Mouse (Mus musculus) 3134 (cell line): Measurements from ENCODE around the gene Dcun1d2.

Experiments used
- DNase-seq: peaks from one replicate; pipeline ENCODE4 v3.0.0-alpha.2; 2011; ENCODE audit warnings: low spot score; ENCODE audit not compliant: insufficient read length; ENCODE audit errors: extremely low read depth

Dcun1d2 gene

GRCm38 (mm10) chr8:13263376-13263775 is 24.6 kb downstream of the Dcun1d2 start:
- DNase-seq, result no peak

- peak; percentile 26 for DNase-seq
Observed at GRCm38 (mm10) chr8:13254019-13254418, 33.9 kb downstream of the Dcun1d2 start, which contains the start of gene Adprhl1. Gene Adprhl1, minus strand, starts transcription at chr8:13254162.

- DNase-seq, result no peak
Observed at GRCm38 (mm10) chr8:13253413-13253812, 34.5 kb downstream of the Dcun1d2 start.

- no peak for DNase-seq
Observed at GRCm38 (mm10) chr8:13252837-13253236, 35.1 kb downstream of the Dcun1d2 start.

GRCm38 (mm10) chr8:13244343-13244880 is 43.5 kb downstream of the Dcun1d2 start:
- DNase-seq, result no peak

GRCm38 (mm10) chr8:13242985-13243870 is 44.7 kb downstream of the Dcun1d2 start:
- DNase-seq, result no peak

GRCm38 (mm10) chr8:13240691-13241090 is 47.2 kb downstream of the Dcun1d2 start:
- no peak for DNase-seq

- no peak for DNase-seq
Observed at GRCm38 (mm10) chr8:13240055-13240454, 47.9 kb downstream of the Dcun1d2 start.

GRCm38 (mm10) chr8:13234803-13235202 is 53.1 kb downstream of the Dcun1d2 start:
- DNase-seq, result no peak

GRCm38 (mm10) chr8:13230471-13230870 is 57.5 kb downstream of the Dcun1d2 start:
- DNase-seq, result no peak

- DNase-seq, result no peak
Observed at GRCm38 (mm10) chr8:13229802-13230201, 58.1 kb downstream of the Dcun1d2 start.

- no peak for DNase-seq
Observed at GRCm38 (mm10) chr8:13228923-13229610, 58.9 kb downstream of the Dcun1d2 start.

GRCm38 (mm10) chr8:13227184-13227583 is 60.7 kb downstream of the Dcun1d2 start:
- no peak for DNase-seq

GRCm38 (mm10) chr8:13226288-13226687 is 61.6 kb downstream of the Dcun1d2 start:
- DNase-seq, result no peak

GRCm38 (mm10) chr8:13224426-13224825 is 63.5 kb downstream of the Dcun1d2 start:
- no peak for DNase-seq

- DNase-seq, result no peak
Observed at GRCm38 (mm10) chr8:13218441-13218840, 69.5 kb downstream of the Dcun1d2 start.

GRCm38 (mm10) chr8:13217986-13218385 is 69.9 kb downstream of the Dcun1d2 start:
- DNase-seq, result no peak

- DNase-seq, result no peak
Observed at GRCm38 (mm10) chr8:13217093-13217492, 70.8 kb downstream of the Dcun1d2 start.

- no peak for DNase-seq
Observed at GRCm38 (mm10) chr8:13216386-13216785, 71.5 kb downstream of the Dcun1d2 start.

GRCm38 (mm10) chr8:13213479-13214268 is 74.3 kb downstream of the Dcun1d2 start:
- peak; percentile 75 for DNase-seq

- no peak for DNase-seq
Observed at GRCm38 (mm10) chr8:13209770-13210169, 78.2 kb downstream of the Dcun1d2 start.
